Mouse (Mus musculus) G1E (cell line): ENCODE measurements around the gene Kdelc2.

Source experiments
- CTCF ChIP-seq: IDR thresholded peaks from 2 replicates; pipeline ENCODE4 v1.5.1; 2012; ENCODE audit warnings: low read depth, low read length, inconsistent platforms, mixed read lengths
- GATA1 ChIP-seq: IDR thresholded peaks from 2 replicates; pipeline ENCODE4 v1.6.1; 2012; ENCODE audit warnings: borderline replicate concordance, low read length, inconsistent platforms, mixed read lengths
- POLR2AphosphoS5 ChIP-seq: IDR thresholded peaks from 2 replicates; pipeline ENCODE4 v1.6.1; 2012; ENCODE audit warnings: low read depth, low read length, inconsistent platforms; ENCODE audit not compliant: insufficient replicate concordance

- TF ChIP-seq GATA1 (no peak), CTCF (no peak), POLR2AphosphoS5 (no peak)
Measured at GRCm38 (mm10) chr9:53404753-53405722, 21.2 kb downstream of the Kdelc2 start.
